Mouse (Mus musculus): ENCODE measurements around the gene Gm10491.
"Not testable (repeated sequence)": the region's sequence is repeated elsewhere in the genome, so short reads cannot be mapped to it uniquely, and the experiment has no call there.

Gene Gm10491

GRCm38 (mm10) chrX:7907735-7908134 is at the start of gene Gm10491:
Gm10491 (minus strand) TSS chrX:7907835.
- in situ Hi-C loops (cut with MboI; ENCODE audit: low pct_unique_long_range_greater_than_20kb in 1 of 2, low sequenced_read_pairs in 2 of 2, unreplicated experiment in 1 of 2): no loop called here

GRCm38 (mm10) chrX:7950091-7950490 is 42.5 kb upstream of the Gm10491 start:
- in situ Hi-C loops (cut with MboI; ENCODE audit: low pct_unique_long_range_greater_than_20kb in 1 of 2, low sequenced_read_pairs in 2 of 2, unreplicated experiment in 1 of 2): no loop called here

- in situ Hi-C loops (cut with MboI; ENCODE audit: low pct_unique_long_range_greater_than_20kb in 1 of 2, low sequenced_read_pairs in 2 of 2, unreplicated experiment in 1 of 2): no loop called here
Observed at GRCm38 (mm10) chrX:7947900-7948492, 40.4 kb upstream of the Gm10491 start.

GRCm38 (mm10) chrX:7947108-7947899 is 39.7 kb upstream of the Gm10491 start, which contains the start of gene Hdac6:
Hdac6 (minus strand) TSS chrX:7947889.
- in situ Hi-C loops (cut with MboI; ENCODE audit: low pct_unique_long_range_greater_than_20kb in 1 of 2, low sequenced_read_pairs in 2 of 2, unreplicated experiment in 1 of 2): no loop called here

DNA sequence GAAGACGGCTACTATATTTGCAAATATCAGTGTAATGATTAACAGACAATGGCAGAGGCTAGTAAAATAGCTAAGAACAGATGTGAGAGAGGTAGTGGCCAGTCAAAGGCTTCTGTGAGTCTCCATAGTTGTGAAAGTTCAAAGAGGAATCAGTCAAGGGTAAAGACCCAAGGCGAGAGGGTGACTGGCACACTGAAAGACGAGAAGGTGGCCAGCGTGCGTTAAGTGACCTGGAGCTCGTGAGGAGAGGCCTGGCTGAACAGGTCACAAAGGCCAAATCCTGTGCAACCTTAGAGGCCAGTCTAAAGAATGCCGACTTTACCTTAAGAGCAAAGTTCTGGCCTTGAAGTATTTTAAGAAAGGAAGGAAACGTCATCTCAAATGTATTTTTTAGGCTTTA is 38.0 kb upstream of the Gm10491 start:
- in situ Hi-C loops (cut with MboI; ENCODE audit: low pct_unique_long_range_greater_than_20kb in 1 of 2, low sequenced_read_pairs in 2 of 2, unreplicated experiment in 1 of 2): no loop called here

GRCm38 (mm10) chrX:7937667-7938066 is 30.0 kb upstream of the Gm10491 start:
- in situ Hi-C loops (cut with MboI; ENCODE audit: low pct_unique_long_range_greater_than_20kb in 1 of 2, low sequenced_read_pairs in 2 of 2, unreplicated experiment in 1 of 2): no loop called here

DNA sequence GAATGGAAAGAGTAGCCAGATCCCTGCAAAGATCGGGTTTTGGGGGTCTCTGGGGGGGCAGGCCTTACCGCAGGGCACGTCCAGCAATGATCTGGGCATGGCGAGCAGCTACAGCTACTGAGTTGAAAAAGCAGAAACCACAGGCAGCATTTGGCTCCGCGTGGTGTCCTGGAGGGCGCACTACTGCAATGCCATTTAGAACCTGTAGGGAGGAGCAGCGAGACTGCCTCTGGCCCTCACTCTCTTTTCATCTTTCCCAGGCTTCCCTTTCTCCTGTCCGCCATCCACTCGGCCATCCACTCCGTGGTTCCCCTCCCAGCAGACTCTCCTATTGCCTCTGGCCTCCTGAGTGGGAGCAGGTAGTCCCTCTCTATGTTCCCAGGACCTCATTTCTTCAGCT is 29.2 kb upstream of the Gm10491 start:
- in situ Hi-C loops (cut with MboI; ENCODE audit: low pct_unique_long_range_greater_than_20kb in 1 of 2, low sequenced_read_pairs in 2 of 2, unreplicated experiment in 1 of 2): no loop called here

DNA sequence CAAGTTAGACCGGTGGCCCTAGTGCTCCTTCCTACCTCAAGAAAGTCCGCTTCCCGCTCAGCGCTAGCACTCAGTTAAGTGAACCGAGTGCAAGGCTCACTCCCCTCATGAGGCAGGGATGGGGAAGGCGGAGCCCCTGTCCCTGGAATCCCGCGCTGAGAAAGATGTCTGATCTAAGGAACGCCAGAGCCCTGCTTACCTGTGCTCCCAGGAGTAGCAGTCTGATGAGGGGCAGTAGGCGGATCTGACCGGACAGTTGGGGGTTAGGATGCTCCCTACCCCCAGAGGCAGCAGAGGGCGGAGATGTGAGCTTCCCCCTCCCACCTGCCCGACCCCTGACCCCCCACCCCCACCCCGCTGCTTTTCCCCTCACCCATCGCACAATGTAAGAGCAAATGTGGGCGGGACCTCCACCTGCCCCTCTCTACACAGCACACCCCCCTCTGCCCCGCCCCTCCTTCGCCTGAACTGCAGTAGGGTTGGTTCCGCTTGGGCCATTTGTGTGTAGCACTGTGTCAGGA is 20.7 kb upstream of the Gm10491 start, which contains the start of gene Eras:
Gene Eras, minus strand, starts transcription at position 338 of the 521 bp plus-strand sequence.
- in situ Hi-C loops (cut with MboI; ENCODE audit: low pct_unique_long_range_greater_than_20kb in 1 of 2, low sequenced_read_pairs in 2 of 2, unreplicated experiment in 1 of 2): loop anchor here in 1 of 2 experiments (10.0 kb wide), 1 partner anchor 176 kb away; no protein-coding TSS in a partner anchor

DNA sequence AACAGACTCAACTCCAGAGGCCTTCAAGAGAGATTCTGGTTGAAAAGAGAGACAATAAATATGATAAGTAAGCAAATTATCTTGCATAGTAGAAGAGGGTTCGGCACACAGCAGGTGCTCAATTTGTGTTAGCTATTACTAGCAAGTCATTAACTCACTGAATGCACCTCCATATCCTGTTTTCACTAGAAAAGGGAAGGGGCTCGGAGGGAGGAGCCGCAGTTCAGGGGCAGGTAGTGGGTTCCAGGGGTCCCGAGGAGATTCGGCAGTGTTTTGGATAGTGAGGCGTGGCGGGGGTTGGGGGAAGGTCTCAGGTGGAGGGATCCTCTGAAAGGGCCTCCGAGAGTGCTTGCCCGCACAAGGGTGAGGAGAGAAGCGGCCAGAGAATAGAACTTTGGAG is 19.5 kb upstream of the Gm10491 start:
- in situ Hi-C loops (cut with MboI; ENCODE audit: low pct_unique_long_range_greater_than_20kb in 1 of 2, low sequenced_read_pairs in 2 of 2, unreplicated experiment in 1 of 2): loop anchor here in 1 of 2 experiments (10.0 kb wide), 1 partner anchor 178 kb away; no protein-coding TSS in a partner anchor

- in situ Hi-C loops (cut with MboI; ENCODE audit: low pct_unique_long_range_greater_than_20kb in 1 of 2, low sequenced_read_pairs in 2 of 2, unreplicated experiment in 1 of 2): loop anchor here in 1 of 2 experiments (10.0 kb wide), 1 partner anchor 179 kb away; no protein-coding TSS in a partner anchor
Observed at GRCm38 (mm10) chrX:7926266-7926665, 18.6 kb upstream of the Gm10491 start.

GRCm38 (mm10) chrX:7922032-7922431 is 14.4 kb upstream of the Gm10491 start:
- in situ Hi-C loops (cut with MboI; ENCODE audit: low pct_unique_long_range_greater_than_20kb in 1 of 2, low sequenced_read_pairs in 2 of 2, unreplicated experiment in 1 of 2): loop anchor here in 1 of 2 experiments (10.0 kb wide), 1 partner anchor 183 kb away; no protein-coding TSS in a partner anchor

DNA sequence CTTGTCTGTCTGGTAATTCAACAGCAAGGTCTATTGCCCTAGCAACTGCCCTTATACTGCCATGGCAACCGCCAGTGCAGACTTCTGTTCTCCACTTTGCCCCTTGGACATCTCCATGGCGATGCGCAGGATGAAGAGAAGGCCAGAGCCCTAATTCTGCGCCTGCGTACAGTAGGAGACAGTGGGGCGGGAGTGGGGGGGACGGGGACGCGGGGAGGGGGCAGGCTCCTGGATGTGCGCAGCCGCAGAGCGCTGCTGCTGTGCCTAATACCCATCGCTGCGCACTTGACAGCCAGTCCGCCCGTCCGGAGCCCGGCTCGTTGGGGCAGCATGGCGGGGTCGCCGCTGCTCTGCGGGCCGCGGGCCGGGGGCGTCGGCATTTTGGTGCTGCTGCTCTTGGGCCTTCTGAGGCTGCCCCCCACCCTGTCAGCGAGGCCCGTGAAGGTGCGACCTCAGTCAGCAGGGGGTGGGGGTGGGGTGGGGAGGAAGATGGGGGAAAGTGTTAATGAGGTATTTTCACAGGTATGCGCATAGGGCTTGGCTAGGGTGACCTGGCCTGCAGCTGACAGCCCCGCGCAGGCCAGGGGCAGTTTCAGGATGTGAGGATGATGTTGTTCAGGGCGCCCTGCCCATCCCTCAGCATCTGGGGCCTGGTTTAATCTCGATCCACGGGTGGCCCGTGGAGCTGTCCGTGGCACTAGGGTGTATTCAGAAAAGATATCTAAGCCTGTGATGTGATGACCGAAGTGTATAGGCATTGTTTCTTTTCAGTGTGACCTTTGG is 12.2 kb upstream of the Gm10491 start, which contains the start of gene Pcsk1n:
Gene Pcsk1n, plus strand, starts transcription at position 222 of the 783 bp plus-strand sequence.
- in situ Hi-C loops (cut with MboI; ENCODE audit: low pct_unique_long_range_greater_than_20kb in 1 of 2, low sequenced_read_pairs in 2 of 2, unreplicated experiment in 1 of 2): loop anchor here in 1 of 2 experiments (10.0 kb wide), 1 partner anchor 185 kb away; no protein-coding TSS in a partner anchor

- in situ Hi-C loops (cut with MboI; ENCODE audit: low pct_unique_long_range_greater_than_20kb in 1 of 2, low sequenced_read_pairs in 2 of 2, unreplicated experiment in 1 of 2): not testable (repeated sequence)
Observed at GRCm38 (mm10) chrX:7917960-7918359, 10.3 kb upstream of the Gm10491 start.

DNA sequence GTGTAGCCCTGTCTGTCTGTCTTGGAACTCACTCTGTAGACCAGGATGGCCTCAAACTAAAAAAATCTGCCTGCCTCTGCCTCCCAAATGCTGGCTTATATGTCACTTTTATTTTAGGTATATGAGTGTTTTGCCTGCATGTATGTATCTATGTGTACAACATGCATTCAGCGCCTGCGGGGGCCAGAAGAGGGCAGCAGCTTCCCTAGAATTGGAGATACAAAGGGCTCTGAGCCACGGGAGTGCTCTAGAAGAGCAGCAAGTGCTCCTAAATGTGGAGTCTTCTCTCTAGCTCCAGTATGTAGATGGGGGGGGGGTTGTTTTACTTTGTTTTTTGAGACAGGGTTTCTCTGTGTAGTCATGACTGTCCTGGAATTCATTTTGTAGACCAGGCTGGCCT is 8.0 kb upstream of the Gm10491 start:
- in situ Hi-C loops (cut with MboI; ENCODE audit: low pct_unique_long_range_greater_than_20kb in 1 of 2, low sequenced_read_pairs in 2 of 2, unreplicated experiment in 1 of 2): not testable (repeated sequence)

DNA sequence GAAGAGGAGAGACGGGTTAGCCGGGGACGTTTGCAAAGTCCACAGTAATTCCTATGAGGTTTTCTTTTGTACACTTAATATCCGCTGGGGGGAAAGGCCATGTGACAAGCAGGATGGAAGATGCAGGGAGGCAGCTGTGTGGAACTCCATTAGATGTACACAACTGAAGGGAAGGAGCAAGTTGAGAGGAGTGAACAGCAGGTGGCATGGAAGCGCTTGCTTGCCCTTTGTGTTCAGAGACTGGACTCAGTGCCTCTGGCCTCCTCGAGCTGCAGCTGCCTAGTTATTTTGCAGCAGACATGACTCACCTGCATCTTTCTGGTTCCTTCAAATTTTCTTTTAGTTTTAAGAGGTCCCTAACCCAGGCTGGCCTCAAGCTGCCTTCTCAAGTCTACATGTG is 2.8 kb upstream of the Gm10491 start:
- in situ Hi-C loops (cut with MboI; ENCODE audit: low pct_unique_long_range_greater_than_20kb in 1 of 2, low sequenced_read_pairs in 2 of 2, unreplicated experiment in 1 of 2): loop anchor here (5.0 kb wide), 1 partner anchor 107 kb away; the partner anchor contains the start of gene Glod5 (in 2 of the 2)

DNA sequence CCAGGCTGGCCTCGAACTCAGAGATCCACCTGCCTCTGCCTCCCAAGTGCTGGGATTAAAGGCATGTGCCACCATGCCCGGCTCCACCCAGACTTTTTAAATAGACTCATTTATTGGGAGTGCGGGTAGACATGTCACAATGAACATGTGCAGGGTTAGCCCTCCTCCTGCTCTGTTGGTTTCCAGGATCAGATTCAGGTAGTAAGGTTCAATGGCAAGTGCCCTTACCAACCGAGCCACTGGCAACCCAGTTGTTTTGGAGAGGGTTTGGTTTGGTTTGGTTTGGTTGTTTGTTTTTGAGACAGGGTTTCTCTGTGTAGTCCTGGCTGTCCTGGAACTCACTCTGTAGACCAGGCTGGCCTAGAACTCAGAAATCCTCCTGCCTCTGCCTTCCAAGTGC is 1.6 kb upstream of the Gm10491 start, which contains the start of gene Gm10490:
Gene Gm10490, plus strand, starts transcription at position 301 of the 400 bp plus-strand sequence.
- in situ Hi-C loops (cut with MboI; ENCODE audit: low pct_unique_long_range_greater_than_20kb in 1 of 2, low sequenced_read_pairs in 2 of 2, unreplicated experiment in 1 of 2): not testable (repeated sequence)

- in situ Hi-C loops (cut with MboI; ENCODE audit: low pct_unique_long_range_greater_than_20kb in 1 of 2, low sequenced_read_pairs in 2 of 2, unreplicated experiment in 1 of 2): no loop called here
Observed at GRCm38 (mm10) chrX:7904441-7904840, 3.2 kb downstream of the Gm10491 start.

All from mouse embryonic stem cell (cell line).